Mouse (Mus musculus) brown adipose tissue, adult 24 weeks (tissue): ENCODE results near the gene Acod1. TPM values are rescaled to one million over a fixed set of nuclear protein-coding genes. Genes with fewer than 3 reads are reported as not detected.

Experiments
- polyA plus RNA-seq: library from polyadenylated mRNA; stranded (reverse); fragments of >200 nt; gene quantifications from 2 replicates; pipeline ENCODE4 v1.2.4, GENCODE M21; 2012; ENCODE audit not compliant: missing spikeins, insufficient read depth, insufficient read length

Acod1 gene
- polyA plus RNA-seq, 1 experiment, result not detected

Other genes with a start within 250 kb of the Acod1 start
- gene Kctd12, start 64.3 kb upstream of the Acod1 start, polyA plus RNA-seq, result 22.4 and 27.7 TPM in 2 replicates
- gene Cln5, start 23.2 kb downstream of the Acod1 start, polyA plus RNA-seq, result 20.9 and 27.2 TPM in 2 replicates
- gene Fbxl3, start 52.6 kb downstream of the Acod1 start, polyA plus RNA-seq, result 28.3 and 43.4 TPM in 2 replicates